Mouse (Mus musculus) heart, embryonic 11.5 days (tissue): Measurements from ENCODE around the gene Gm45261. TPM values are rescaled to one million over a fixed set of nuclear protein-coding genes. Genes with fewer than 3 reads are reported as not detected.

Source experiments
- ATAC-seq: fragments of 200-750 bp; cut with Nextera tagmentation; replicated peaks from 2 replicates; pipeline ENCODE4 v1.8.0; 2017; ENCODE audit warnings: moderate library complexity; ENCODE audit not compliant: insufficient number of reproducible peaks, low FRiP score, low TSS enrichment
- H3K27ac ChIP-seq: fragments of 300-500 bp; sonication (generic); 2 replicates; pipeline ENCODE4 v1.5.1; 2014; ENCODE audit warnings: mild to moderate bottlenecking, low read depth, low read length
- H3K27me3 ChIP-seq: fragments of 300-500 bp; sonication (generic); 2 replicates; pipeline ENCODE4 v1.6.1; 2014; ENCODE audit warnings: mild to moderate bottlenecking, low read length, mixed read lengths; ENCODE audit not compliant: control insufficient read depth, insufficient read depth
- H3K36me3 ChIP-seq: fragments of 300-500 bp; sonication (generic); 2 replicates; pipeline ENCODE4 v1.6.1; 2014; ENCODE audit warnings: mild to moderate bottlenecking, low read length, moderate library complexity, mixed read lengths; ENCODE audit not compliant: control insufficient read depth, insufficient read depth
- H3K4me1 ChIP-seq: fragments of 300-500 bp; sonication (generic); 2 replicates; pipeline ENCODE4 v1.6.1; 2014; ENCODE audit warnings: low read length; ENCODE audit not compliant: control insufficient read depth, insufficient read depth
- H3K4me2 ChIP-seq: fragments of 300-500 bp; sonication (generic); 2 replicates; pipeline ENCODE4 v1.6.1; 2014; ENCODE audit warnings: mild to moderate bottlenecking, moderate library complexity
- H3K4me3 ChIP-seq: fragments of 300-500 bp; sonication (generic); 2 replicates; pipeline ENCODE4 v1.5.1; 2014; ENCODE audit warnings: low read depth, low read length
- H3K9ac ChIP-seq: fragments of 300-500 bp; sonication (generic); 2 replicates; pipeline ENCODE4 v1.6.1; 2014; ENCODE audit warnings: mild to moderate bottlenecking, low read depth, low read length, moderate library complexity
- H3K9me3 ChIP-seq: fragments of 300-500 bp; sonication (generic); replicated peaks from 2 replicates; pipeline ENCODE4 v1.6.1; 2016; ENCODE audit warnings: low read length; ENCODE audit not compliant: control insufficient read depth
- WGBS: fragments of 180-500 bp; shearing (Covaris S2); extraction: QIAGEN DNeasy Blood & Tissue Kit; methylation state at CpG from one replicate; pipeline ENCODE4 v1.1.7; 2014; ENCODE audit not compliant: insufficient replicate concordance; 5-methylcytosine and 5-hydroxymethylcytosine counted together
- polyA plus RNA-seq: library from polyadenylated mRNA; unstranded; fragments of >200 nt; fragmentation: Nextera tagmentation; extraction: Ambion mirVana; gene quantifications from 2 replicates; pipeline ENCODE4 v1.2.1, GENCODE M21; 2014

Gm45261 gene
- polyA plus RNA-seq, 1 experiment from 2014 or later: not detected

DNA sequence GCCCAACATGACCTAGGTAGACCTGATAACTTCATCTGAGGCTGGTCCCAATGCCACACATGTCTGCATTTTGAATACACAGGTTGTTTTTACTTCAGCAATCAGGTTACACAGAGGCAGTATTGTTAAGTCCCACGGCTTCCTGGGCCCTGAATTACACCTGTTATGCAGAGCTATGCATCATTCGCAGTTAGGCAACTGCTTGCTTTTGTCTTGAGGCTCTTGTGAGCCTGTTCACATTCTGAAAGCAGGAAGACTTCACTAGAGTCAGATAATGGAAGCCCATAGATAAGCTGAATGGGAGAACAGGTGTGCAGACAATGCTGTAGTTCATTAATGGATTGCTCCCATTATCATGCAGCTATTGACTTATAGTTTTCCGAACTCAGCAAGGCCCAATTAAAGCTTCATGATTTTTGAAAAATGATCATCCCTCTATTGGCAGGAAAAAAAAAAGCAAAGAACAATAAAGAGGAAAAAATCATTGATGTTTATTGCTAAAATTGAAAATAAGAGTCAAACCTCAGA lies 57.8 kb downstream of the Gm45261 start:
- no peak for ATAC-seq
- H3K27ac ChIP-seq: no peak overlapping the region
- H3K36me3 ChIP-seq: no peaks in the 10 kb centered on the region
- H3K27me3 ChIP-seq: no peaks in the 10 kb centered on the region
- H3K9me3 ChIP-seq: no peaks in the 10 kb centered on the region
- no peak overlapping the region for H3K4me2 ChIP-seq
- WGBS: 82% methylated on average over 3 of the region's 3 CpGs
- no peaks in the 10 kb centered on the region for H3K4me1 ChIP-seq
- no peak overlapping the region for H3K9ac ChIP-seq
- no peak overlapping the region for H3K4me3 ChIP-seq

DNA sequence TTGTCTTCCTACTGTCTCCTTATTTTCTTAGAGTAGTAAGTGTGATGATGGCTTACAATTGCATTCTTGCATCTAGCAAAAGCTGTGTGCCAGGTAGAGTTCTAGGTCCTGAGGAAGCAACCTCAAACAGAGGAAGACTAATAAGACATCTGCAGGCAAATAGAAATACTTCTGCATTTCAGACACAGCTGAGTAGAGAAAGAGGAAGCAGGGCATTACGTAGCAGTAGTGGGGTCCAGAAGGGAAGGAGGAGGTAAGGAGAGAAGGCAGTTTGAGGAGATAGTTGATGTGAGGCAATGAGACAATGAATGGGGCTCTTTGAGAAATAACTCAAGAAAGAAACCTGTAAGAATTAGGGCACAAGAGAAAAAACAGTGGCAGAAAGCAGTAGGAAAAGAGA lies 59.3 kb downstream of the Gm45261 start:
- Histone ChIP-seq H3K4me2 (no peak overlapping the region), H3K27me3 (no peaks in the 10 kb centered on the region), H3K4me3 (no peak overlapping the region), H3K36me3 (no peaks in the 10 kb centered on the region), H3K27ac (no peak overlapping the region), H3K4me1 (no peaks in the 10 kb centered on the region), H3K9me3 (no peaks in the 10 kb centered on the region), H3K9ac (no peak overlapping the region)
- 84% methylated on average over 1 of the region's 1 CpGs for WGBS
- ATAC-seq: no peak

Other genes with a start within 250 kb of the Gm45261 start
- gene Fam124b, start 243.0 kb downstream of the Gm45261 start, polyA plus RNA-seq: 0.26 and 0.27 TPM in 2 replicates
- 36.8 and 42.4 TPM in 2 replicates for gene Cul3, start 121.0 kb downstream of the Gm45261 start, polyA plus RNA-seq